8 mouse cellular contexts compared by ENCODE assay signal in genomic region chr12:88992141-88992540, GRCm38 (mm10).
A peak's percentile ranks its signal among the peaks of the same experiment; 100 is the strongest.
DNase-seq lines count a peak whose midpoint lies in the region; ATAC-seq lines count a peak whose summit lies in the region.

No protein-coding gene starts in this region.

- H3K27ac ChIP-seq in heart, embryonic 12.5 days (ENCODE audit: poor library complexity, severe bottlenecking): no peak overlapping the region
- no peak overlapping the region for H3K27ac ChIP-seq in heart, embryonic 10.5 days
- H3K27ac ChIP-seq in intestine, embryonic 16.5 days (ENCODE audit: low read length): no peak overlapping the region

- WGBS in heart, embryonic 12.5 days: 6% methylated on average over 2 of the region's 2 CpGs
- 6% methylated on average over 2 of the region's 2 CpGs for WGBS in heart, embryonic 10.5 days
- WGBS in intestine, embryonic 16.5 days: 0% methylated on average over 2 of the region's 2 CpGs

- no peak overlapping the region for H3K4me2 ChIP-seq in heart, embryonic 12.5 days
- H3K4me2 ChIP-seq in intestine, embryonic 16.5 days (ENCODE audit: low read depth, low read length): no peak overlapping the region

- H3K9ac ChIP-seq in heart, embryonic 12.5 days: no peak overlapping the region
- no peak overlapping the region for H3K9ac ChIP-seq in intestine, embryonic 16.5 days (ENCODE audit: low read depth, low read length)

- H3K4me1 ChIP-seq in heart, embryonic 12.5 days (replicated peaks): no peaks in the 10 kb centered on the region
- H3K4me1 ChIP-seq in heart, embryonic 10.5 days: no peaks in the 10 kb centered on the region
- no peaks in the 10 kb centered on the region for H3K4me1 ChIP-seq in intestine, embryonic 16.5 days (ENCODE audit: control insufficient read depth, insufficient read depth, low read length)

- no peak overlapping the region for H3K4me3 ChIP-seq in heart, embryonic 12.5 days
- no peak overlapping the region for H3K4me3 ChIP-seq in heart, embryonic 10.5 days
- H3K4me3 ChIP-seq in intestine, embryonic 16.5 days (ENCODE audit: low read length): no peak overlapping the region

- H3K9me3 ChIP-seq in heart, embryonic 12.5 days (replicated peaks): no peaks in the 10 kb centered on the region
- no peaks in the 10 kb centered on the region for H3K9me3 ChIP-seq in heart, embryonic 10.5 days
- no peaks in the 10 kb centered on the region for H3K9me3 ChIP-seq in intestine, embryonic 16.5 days (ENCODE audit: control insufficient read depth, low read length)

- DNase-seq in heart, embryonic 10.5 days (ENCODE audit: low spot score): no peak
- peak; percentile 33 for DNase-seq in 416B (ENCODE audit: low read depth)
- DNase-seq in brain, adult 2 months (ENCODE audit: low read depth, low spot score): peak; percentile 75
- peak; percentile 38 for DNase-seq in retina, postnatal 7 days (ENCODE audit: low read depth, low spot score)
- no peak for DNase-seq in urinary bladder, postnatal 10 days (ENCODE audit: low spot score)

- peak; percentile 57; the same call in 1 of the 2 replicates for ATAC-seq in heart, embryonic 12.5 days (ENCODE audit: insufficient number of reproducible peaks, low FRiP score)
- peak; percentile 50; the same call in 1 of the 2 replicates for ATAC-seq in intestine, embryonic 16.5 days
- ATAC-seq in monocyte, adult 5-6 weeks (replicated peaks; ENCODE audit: insufficient number of reproducible peaks, low FRiP score, low TSS enrichment, poor library complexity, severe bottlenecking): no peak

- H3K27me3 ChIP-seq in heart, embryonic 12.5 days (replicated peaks): no peaks in the 10 kb centered on the region
- no peaks in the 10 kb centered on the region for H3K27me3 ChIP-seq in heart, embryonic 10.5 days (ENCODE audit: insufficient read depth, poor library complexity, severe bottlenecking)
- no peaks in the 10 kb centered on the region for H3K27me3 ChIP-seq in intestine, embryonic 16.5 days (replicated peaks; ENCODE audit: control insufficient read depth, insufficient read depth, low read length)

- H3K36me3 ChIP-seq in heart, embryonic 12.5 days: no peaks in the 10 kb centered on the region
- no peaks in the 10 kb centered on the region for H3K36me3 ChIP-seq in heart, embryonic 10.5 days
- no peaks in the 10 kb centered on the region for H3K36me3 ChIP-seq in intestine, embryonic 16.5 days (ENCODE audit: control insufficient read depth, insufficient read depth, low read length)

Comparison
In these comparisons a context has a peak if more than half of its experiments do, and no peak if none do; other contexts are left out.
1. DNase-seq: peak in 416B (single experiment), brain, adult 2 months (single experiment) and retina, postnatal 7 days (single experiment); none in heart, embryonic 10.5 days (single experiment) and urinary bladder, postnatal 10 days (single experiment).